In genomic region chr11:102781523-102781922, GRCm38 (mm10) we compare ENCODE assay signal across 23 mouse cellular contexts. TPM values are rescaled to one million over a fixed set of nuclear protein-coding genes. Genes with fewer than 3 reads are reported as not detected.
A peak's percentile ranks its signal among the peaks of the same experiment; 100 is the strongest.
DNase-seq lines count a peak whose midpoint lies in the region; ATAC-seq lines count a peak whose summit lies in the region.
"Had no signal": no experiment of that assay in that cellular context is flagged by ENCODE, and none has a peak within 500 bp of the region (broad histone marks: within the 10 kb centered on the region; RNA-seq: fewer than 3 reads in every experiment).

No protein-coding gene starts in this region.

- H3K9me3 ChIP-seq in heart, embryonic 13.5 days = no peaks in the 10 kb centered on the region
- H3K9me3 ChIP-seq: embryonic facial prominence, embryonic 13.5 days; embryonic facial prominence, embryonic 15.5 days; forebrain, embryonic 10.5 days; forebrain, embryonic 12.5 days had no signal

- peaks cover 76% of the 10 kb centered on the region for H3K4me1 ChIP-seq in heart, embryonic 13.5 days

- H3K36me3 ChIP-seq in heart, embryonic 13.5 days = peaks cover 7% of the 10 kb centered on the region

- H3K9ac ChIP-seq in heart, embryonic 13.5 days = 0 out of 2 replicates have a peak overlapping the region, but pooled peaks have one; percentile 30
- H3K9ac ChIP-seq: embryonic facial prominence, embryonic 13.5 days; embryonic facial prominence, embryonic 15.5 days; forebrain, embryonic 12.5 days had no signal

- no peak overlapping the region for H3K4me3 ChIP-seq in heart, embryonic 13.5 days
- H3K4me3 ChIP-seq: embryonic facial prominence, embryonic 13.5 days; embryonic facial prominence, embryonic 15.5 days; erythroblast, embryonic 14.5 days; forebrain, embryonic 10.5 days; forebrain, embryonic 12.5 days had no signal

- DNase-seq in cerebellum, adult 9-10 months = peak; percentile 27
- DNase-seq in cerebellum, adult 11 months = no peak
- DNase-seq in cerebellum, postnatal 10 days = peak; percentile 18 to 26
- DNase-seq in cerebellum, postnatal 36 days = no peak
- DNase-seq in heart, adult 11 months = peak; percentile 87
- DNase-seq in heart, postnatal 4 days = no peak
- DNase-seq in heart, postnatal 25 days (ENCODE audit: low spot score) = no peak
- DNase-seq: adrenal gland, adult 2 months; adrenal gland, postnatal 10 days; adrenal gland, postnatal 25 days; embryo, embryonic 11 days had no signal

- H3K27ac ChIP-seq in heart, embryonic 13.5 days (replicated peaks) = no peak overlapping the region
- H3K27ac ChIP-seq: embryonic facial prominence, embryonic 13.5 days; embryonic facial prominence, embryonic 15.5 days; forebrain, embryonic 12.5 days had no signal

- H3K4me2 ChIP-seq in heart, embryonic 13.5 days = no peak overlapping the region
- H3K4me2 ChIP-seq: embryonic facial prominence, embryonic 13.5 days; embryonic facial prominence, embryonic 15.5 days; forebrain, embryonic 12.5 days had no signal

- intact Hi-C loops in heart, postnatal 25 days (cut with DNase I) = no loop called here

- no peak for ATAC-seq in heart, embryonic 13.5 days (ENCODE audit: extremely low read depth, insufficient number of reproducible peaks, low FRiP score, low TSS enrichment)
- ATAC-seq: forebrain, embryonic 14.5 days; forebrain, embryonic 16.5 days had no signal

- H3K27me3 ChIP-seq in heart, embryonic 13.5 days (replicated peaks) = no peaks in the 10 kb centered on the region
- H3K27me3 ChIP-seq: embryonic facial prominence, embryonic 13.5 days; embryonic facial prominence, embryonic 15.5 days had no signal

- 88% methylated on average over 4 of the region's 4 CpGs for WGBS in heart, embryonic 13.5 days

RNA-seq across cellular contexts. Expression of gene Adam11, which starts 20.3 kb away (rescaled TPM):
- 1 to 10 TPM; 6.9 TPM for total RNA-seq in heart, postnatal 4 days (2021)
- polyA plus RNA-seq in heart, embryonic 13.5 days (2015; fragmentation: Nextera tagmentation; extraction: Ambion mirVana) = 6.7 and 7.3 TPM in 2 replicates
- 1 to 10 TPM; 3.8 to 4.1 TPM for total RNA-seq in heart, postnatal 25 days (2021)

RNA-seq across cellular contexts. Expression of gene Gjc1, which starts 38.0 kb away (rescaled TPM):
- total RNA-seq in heart, postnatal 4 days (2021) = 10 to 100 TPM; 78.3 to 83.0 TPM
- polyA plus RNA-seq in heart, embryonic 13.5 days (2015; fragmentation: Nextera tagmentation; extraction: Ambion mirVana) = 46.5 and 50.3 TPM in 2 replicates
- total RNA-seq in heart, postnatal 25 days (2021) = 10 to 100 TPM; 27.4 to 29.2 TPM
- total RNA-seq: common myeloid progenitor, adult 5-6 weeks; MEL had no signal
- polyA plus RNA-seq: erythroblast, embryonic 14.5 days had no signal

RNA-seq across cellular contexts. Expression of gene Higd1b, which starts 54.1 kb away (rescaled TPM):
- 1 to 10 TPM; 9.3 to 9.8 TPM for total RNA-seq in heart, postnatal 4 days (2021)
- polyA plus RNA-seq in heart, embryonic 13.5 days (2015; fragmentation: Nextera tagmentation; extraction: Ambion mirVana) = not detected in 2 replicates
- total RNA-seq in heart, postnatal 25 days (2021) = 10 to 100 TPM; 11.6 to 17.6 TPM
- total RNA-seq: common myeloid progenitor, adult 5-6 weeks; MEL had no signal
- polyA plus RNA-seq: C2C12; embryonic facial prominence, embryonic 11.5 days; embryonic facial prominence, embryonic 13.5 days; erythroblast, embryonic 14.5 days; forebrain, embryonic 10.5 days; forebrain, embryonic 12.5 days had no signal

Comparison
In these comparisons a context has a peak if more than half of its experiments do, and no peak if none do; other contexts are left out.
1. DNase-seq: peak in cerebellum, adult 9-10 months (single experiment), cerebellum, postnatal 10 days (2 of 2) and heart, adult 11 months (single experiment); none in cerebellum, adult 11 months (single experiment), cerebellum, postnatal 36 days (0 of 2), heart, postnatal 4 days (single experiment) and heart, postnatal 25 days (single experiment).